Mouse (Mus musculus): ENCODE results near the gene Cyp4f17.
"Not testable (repeated sequence)": the region's sequence is repeated elsewhere in the genome, so short reads cannot be mapped to it uniquely, and the experiment has no call there.

- not testable (repeated sequence) for TF ChIP-seq ZC3H11A (IDR thresholded peaks at IDR 0.05; ENCODE audit: borderline replicate concordance, low read depth, low read length); CHD2 (IDR thresholded peaks at IDR 0.05; ENCODE audit: low read depth, low read length); ZNF384 (IDR thresholded peaks at IDR 0.05; ENCODE audit: low read depth, low read length)
Measured at GRCm38 (mm10) chr17:32553016-32553415, 47.2 kb downstream of the Cyp4f17 start.

Measured in ES-E14 (cell line).